Mouse (Mus musculus): Measurements from ENCODE around the gene Tbr1.

Gene Tbr1

DNA sequence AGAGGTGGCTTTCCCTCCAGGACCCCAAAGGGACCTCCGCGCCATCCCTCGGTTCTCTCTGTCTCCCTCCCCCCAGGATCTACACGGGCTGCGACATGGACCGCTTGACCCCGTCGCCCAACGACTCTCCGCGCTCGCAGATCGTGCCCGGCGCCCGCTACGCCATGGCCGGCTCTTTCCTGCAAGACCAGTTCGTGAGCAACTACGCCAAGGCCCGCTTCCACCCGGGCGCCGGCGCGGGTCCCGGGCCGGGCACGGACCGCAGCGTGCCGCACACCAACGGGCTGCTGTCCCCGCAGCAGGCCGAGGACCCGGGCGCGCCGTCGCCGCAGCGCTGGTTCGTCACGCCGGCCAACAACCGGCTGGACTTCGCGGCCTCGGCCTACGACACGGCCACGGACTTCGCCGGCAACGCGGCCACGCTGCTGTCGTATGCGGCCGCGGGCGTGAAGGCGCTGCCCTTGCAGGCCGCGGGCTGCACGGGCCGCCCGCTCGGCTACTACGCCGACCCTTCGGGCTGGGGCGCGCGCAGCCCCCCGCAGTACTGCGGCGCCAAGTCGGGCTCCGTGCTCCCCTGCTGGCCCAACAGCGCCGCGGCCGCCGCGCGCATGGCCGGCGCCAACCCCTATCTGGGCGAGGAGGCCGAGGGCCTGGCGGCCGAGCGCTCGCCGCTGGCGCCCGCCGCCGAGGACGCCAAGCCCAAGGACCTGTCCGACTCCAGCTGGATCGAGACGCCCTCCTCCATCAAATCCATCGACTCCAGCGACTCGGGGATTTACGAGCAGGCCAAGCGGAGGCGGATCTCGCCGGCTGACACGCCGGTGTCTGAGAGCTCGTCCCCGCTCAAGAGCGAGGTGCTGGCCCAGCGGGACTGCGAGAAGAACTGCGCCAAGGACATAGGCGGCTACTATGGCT lies 9.0 kb downstream of the Tbr1 start:
- no peak for DNase-seq (ENCODE audit: low read depth)

GRCm38 (mm10) chr2:61812536-61812935 lies 9.8 kb downstream of the Tbr1 start:
- no peak for DNase-seq (ENCODE audit: low read depth)

DNA sequence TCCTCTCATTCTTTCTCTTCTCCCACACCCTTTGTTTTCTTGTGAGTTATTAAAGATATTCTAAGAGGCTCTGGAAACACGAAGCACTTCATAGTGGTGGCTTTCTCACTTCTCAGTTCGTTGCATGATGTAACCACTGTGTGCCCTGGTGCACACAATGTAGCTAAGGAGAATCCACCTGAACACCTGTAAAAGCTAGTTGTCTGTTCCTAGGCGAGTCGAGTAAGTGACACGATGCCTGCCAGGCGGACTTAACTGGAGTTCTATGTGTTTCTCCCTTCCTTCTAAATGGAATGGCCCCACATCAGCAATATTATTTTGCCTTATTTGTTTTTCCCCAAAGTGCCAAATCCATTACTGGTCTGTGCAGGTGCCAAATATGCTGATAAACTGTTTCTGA lies 10.4 kb downstream of the Tbr1 start:
- DNase-seq (ENCODE audit: low read depth) = no peak

GRCm38 (mm10) chr2:61813521-61813920 lies 10.8 kb downstream of the Tbr1 start:
- no peak for DNase-seq (ENCODE audit: low read depth)

- DNase-seq (ENCODE audit: low read depth) = no peak
Measured at GRCm38 (mm10) chr2:61814548-61815473, 12.1 kb downstream of the Tbr1 start.

DNA sequence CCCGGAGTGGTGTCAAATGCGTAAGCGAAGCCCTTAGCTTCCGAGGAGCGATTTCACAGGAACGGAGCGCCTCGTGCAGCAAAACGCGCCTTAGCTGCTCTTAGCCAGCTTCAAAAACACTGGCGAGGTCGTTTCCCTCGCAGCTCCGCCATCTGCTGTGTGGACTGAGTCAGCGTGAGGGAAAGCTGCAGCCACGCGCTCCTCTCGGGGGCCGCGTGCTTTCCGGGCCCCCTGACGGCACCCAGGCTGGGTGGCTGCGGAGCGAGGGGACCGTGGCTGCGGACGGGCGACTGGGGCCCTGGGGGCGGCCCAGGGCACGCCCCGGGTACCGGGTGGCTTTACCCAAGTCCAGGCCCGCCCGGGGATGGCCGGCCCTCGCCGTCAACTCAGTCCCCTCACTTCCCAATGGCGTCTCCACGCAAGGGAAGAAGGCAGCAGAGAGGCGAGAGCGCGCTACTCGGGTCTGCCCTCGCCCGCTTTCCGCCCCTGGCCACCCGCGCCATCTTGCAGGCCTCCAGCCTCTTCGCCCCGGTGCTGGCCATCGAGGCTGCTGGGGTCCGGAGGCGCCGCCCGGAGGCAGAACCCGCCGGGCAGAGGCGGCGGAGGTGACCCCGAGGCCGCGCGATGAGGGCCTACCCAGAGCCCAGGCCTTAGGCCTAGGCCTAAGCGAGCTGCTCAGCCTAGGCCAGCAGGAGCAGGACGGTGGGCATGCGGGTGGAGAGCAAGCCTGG lies 13.0 kb downstream of the Tbr1 start:
- DNase-seq (ENCODE audit: low read depth) = no peak

GRCm38 (mm10) chr2:61818197-61818596 lies 15.5 kb downstream of the Tbr1 start:
- no peak for DNase-seq (ENCODE audit: low read depth)

DNA sequence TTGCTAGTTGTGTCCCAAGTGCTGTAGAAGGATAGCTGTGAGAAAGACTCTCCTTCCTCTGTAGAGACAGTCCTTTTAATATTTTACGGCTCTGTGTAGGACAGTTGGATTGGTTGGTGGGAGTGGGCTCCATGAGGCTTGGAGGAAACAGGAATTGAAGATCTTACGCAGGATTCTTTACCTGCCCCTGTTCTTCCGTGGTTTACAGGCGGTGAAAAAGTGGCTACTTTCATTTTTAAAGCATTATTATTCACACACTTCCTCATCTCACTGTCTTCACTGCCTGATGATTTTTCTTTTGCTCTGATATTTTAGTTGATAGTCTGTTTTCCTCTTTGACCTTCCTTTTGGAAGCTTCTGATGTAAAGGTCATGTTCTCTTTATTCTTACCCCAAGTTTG lies 17.5 kb downstream of the Tbr1 start:
- DNase-seq (ENCODE audit: low read depth) = no peak

DNA sequence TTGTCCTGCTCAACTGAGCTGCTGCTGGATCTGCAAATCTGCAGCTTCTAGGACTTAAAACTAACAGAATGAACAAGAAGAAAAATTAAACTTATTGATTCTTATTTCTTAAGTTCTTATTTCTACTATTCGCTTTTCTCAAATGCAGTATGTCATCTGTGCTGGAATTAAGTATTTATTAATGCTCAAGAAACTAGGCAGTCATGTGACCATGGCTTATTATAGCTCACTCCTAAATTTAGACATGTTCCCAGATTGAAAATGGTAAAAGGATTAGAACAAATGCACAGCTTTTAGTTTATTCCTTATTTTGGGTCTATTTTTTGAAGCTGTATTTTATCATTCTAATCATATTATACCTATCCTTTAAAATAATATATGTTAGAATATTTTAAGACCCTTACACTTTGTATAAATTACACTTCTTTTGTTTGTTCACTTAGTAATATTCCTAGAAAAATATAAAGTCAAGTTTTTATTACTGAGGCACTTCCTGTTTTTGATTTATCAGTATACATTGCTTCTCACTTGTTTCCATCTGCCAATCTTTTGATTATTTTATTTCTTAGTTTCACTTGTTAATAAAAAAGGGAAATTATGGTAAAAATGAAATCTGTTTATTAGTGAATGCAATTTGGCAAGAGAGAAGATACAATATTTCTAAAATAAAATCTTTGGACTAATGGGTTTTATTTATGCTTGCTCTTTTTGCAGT lies 20.9 kb downstream of the Tbr1 start:
- DNase-seq (ENCODE audit: low read depth) = no peak

GRCm38 (mm10) chr2:61837243-61837806 lies 34.6 kb downstream of the Tbr1 start:
- no peak for DNase-seq (ENCODE audit: low read depth)
